Mouse (Mus musculus): ENCODE results near the gene Olfr1320. TPM values are rescaled to one million over a fixed set of nuclear protein-coding genes. Genes with fewer than 3 reads are reported as not detected.

Gene Olfr1320
- not detected for polyA plus RNA-seq (2017; shearing (Covaris generic))

GRCm38 (mm10) chrX:49672033-49672432 lies at the start of gene Olfr1320:
Olfr1320 (plus strand) TSS chrX:49672333.

Other genes with a start within 250 kb of the Olfr1320 start
- not detected for gene Arhgap36, start 208.4 kb upstream of the Olfr1320 start, polyA plus RNA-seq (2017; shearing (Covaris generic))
- not detected for gene Olfr1321, start 62.7 kb downstream of the Olfr1320 start, polyA plus RNA-seq (2017; shearing (Covaris generic))
- gene Igsf1, start 125.4 kb downstream of the Olfr1320 start, polyA plus RNA-seq (2017; shearing (Covaris generic)) = not detected
- 0.11 TPM for gene Olfr1322, start 219.2 kb downstream of the Olfr1320 start, polyA plus RNA-seq (2017; shearing (Covaris generic))